Mouse (Mus musculus) adrenal gland, postnatal 14 days (tissue): ENCODE measurements around the gene Lats1. TPM values are rescaled to one million over a fixed set of nuclear protein-coding genes. Genes with fewer than 3 reads are reported as not detected.
A peak's percentile ranks its signal among the peaks of the same experiment; 100 is the strongest.
"Not testable (repeated sequence)": the region's sequence is repeated elsewhere in the genome, so short reads cannot be mapped to it uniquely, and the experiment has no call there.

ENCODE experiments used
- DNase-seq: peaks from one replicate; pipeline ENCODE4 v3.0.0; 2021; ENCODE audit warnings: mixed read lengths
- total RNA-seq: library from RNA; stranded (reverse); gene quantifications from 2 replicates; pipeline ENCODE4 v1.2.3, GENCODE M21; 2021

Lats1 gene
- total RNA-seq, 1 experiment from 2014 or later = 51.5 TPM

DNA sequence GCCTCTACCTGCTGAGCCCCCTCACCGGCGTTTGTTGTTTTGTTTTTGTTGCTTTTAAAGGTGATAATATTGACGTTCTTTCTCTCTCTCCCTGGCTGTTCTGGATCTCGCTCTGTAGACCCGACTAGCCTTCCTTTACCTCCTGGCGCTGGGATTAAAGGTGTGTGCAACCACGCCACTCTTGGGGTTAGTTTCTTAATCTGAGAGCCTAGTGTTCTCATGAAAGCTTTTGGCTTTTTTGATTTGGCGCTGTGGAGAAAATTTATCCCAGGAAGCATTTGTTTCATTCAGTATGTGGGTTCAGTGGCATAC is 45.4 kb downstream of the Lats1 start:
- peak; percentile 15 for DNase-seq

- no peak for DNase-seq
Observed at GRCm38 (mm10) chr10:7727011-7727410, 46.0 kb downstream of the Lats1 start.

GRCm38 (mm10) chr10:7731582-7731981 is 50.6 kb downstream of the Lats1 start:
- DNase-seq = no peak

DNA sequence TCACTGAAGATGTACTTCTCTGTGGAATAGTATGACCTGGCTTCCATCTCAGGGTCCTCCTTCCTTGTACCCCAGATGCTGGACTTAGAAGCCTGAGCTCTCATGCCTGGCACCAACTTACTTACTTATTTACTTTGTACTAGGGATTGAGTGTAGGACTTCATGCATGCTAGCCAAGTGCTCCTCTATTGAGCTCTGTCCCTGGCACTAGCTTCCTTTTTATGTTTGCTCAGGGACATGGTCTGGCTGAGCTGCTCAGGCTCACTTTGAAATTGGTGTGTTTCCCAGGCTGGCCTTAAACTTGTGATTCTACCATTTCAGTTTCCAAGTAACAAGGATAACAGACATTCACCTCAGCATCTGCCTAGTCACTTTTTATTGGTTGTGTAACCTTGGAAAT is 56.1 kb downstream of the Lats1 start:
- peak; percentile 9 for DNase-seq

DNA sequence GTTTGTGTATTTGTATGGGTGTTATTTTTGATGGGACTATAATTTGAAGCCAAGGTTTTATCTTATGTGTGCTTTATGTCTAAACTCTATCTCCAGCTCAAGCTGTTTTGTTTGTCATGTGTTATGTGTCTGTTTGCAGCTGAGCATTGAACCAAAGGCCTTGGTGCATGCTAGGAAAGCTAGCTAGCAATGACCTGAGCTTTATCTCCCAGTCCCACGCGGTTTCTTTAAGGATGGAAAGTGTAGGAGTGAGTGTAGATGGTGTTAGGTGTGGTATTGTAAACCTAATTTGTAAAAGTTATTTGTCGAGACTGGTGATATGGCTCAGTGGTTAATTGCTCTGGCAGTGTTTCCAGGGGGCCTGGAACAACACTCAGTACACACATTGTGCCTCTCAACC is 56.9 kb downstream of the Lats1 start:
- DNase-seq = no peak

GRCm38 (mm10) chr10:7745528-7745927 is 64.5 kb downstream of the Lats1 start:
- DNase-seq = not testable (repeated sequence)

DNA sequence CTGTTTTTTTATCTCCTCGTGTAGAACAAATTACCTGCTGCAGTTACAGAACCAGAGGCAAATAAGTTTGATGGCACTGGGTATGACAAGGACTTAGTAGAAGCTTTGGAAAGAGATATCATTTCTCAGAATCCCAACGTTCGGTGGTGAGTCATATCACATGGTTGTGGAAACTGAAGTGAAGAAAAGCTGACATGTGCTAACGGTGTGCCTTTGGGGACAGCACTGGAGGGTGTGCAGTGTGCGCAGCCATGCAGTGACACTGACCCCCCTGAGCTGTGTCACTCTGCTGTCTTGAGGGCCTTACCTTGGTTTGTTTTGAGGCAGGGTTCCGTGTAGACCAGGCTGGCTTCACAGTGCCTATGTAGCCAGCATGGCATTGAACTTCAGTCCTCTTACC is 67.7 kb downstream of the Lats1 start:
- no peak for DNase-seq

DNA sequence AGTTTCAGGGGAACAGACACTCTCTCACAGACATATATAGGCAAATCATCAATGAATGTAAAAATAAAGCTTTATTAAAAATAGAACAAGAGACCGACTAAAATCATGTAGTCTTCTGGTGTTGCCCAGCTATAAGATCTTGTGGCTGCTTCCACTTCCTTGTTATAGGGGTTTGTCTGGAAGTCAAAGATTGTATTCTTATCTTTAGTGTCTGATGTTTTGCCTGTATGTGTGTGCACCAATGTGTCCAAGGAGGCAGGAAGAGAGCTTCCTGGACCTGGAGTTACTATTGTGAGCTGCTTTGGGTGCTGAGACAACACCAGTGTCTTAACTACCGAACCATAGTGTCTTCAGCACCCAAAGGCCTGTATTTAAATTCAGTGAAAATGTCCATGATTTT is 76.5 kb downstream of the Lats1 start:
- DNase-seq = no peak

Other genes starting within 250 kb of the Lats1 start
- gene Ulbp1, start 207.6 kb upstream of the Lats1 start, total RNA-seq = 13.6 and 14.4 TPM in 2 replicates
- gene Lrp11, start 91.4 kb upstream of the Lats1 start, total RNA-seq = 14.8 and 15.2 TPM in 2 replicates
- 10.7 and 12.3 TPM in 2 replicates for gene Nup43, start 13.7 kb upstream of the Lats1 start, total RNA-seq
- 71.3 and 73.5 TPM in 2 replicates for gene Pcmt1, start 78 bp upstream of the Lats1 start, total RNA-seq
- 33.8 and 35.4 TPM in 2 replicates for gene Katna1, start 44.8 kb downstream of the Lats1 start, total RNA-seq
- 239 and 253 TPM in 2 replicates for gene Ginm1, start 111.6 kb downstream of the Lats1 start, total RNA-seq
- gene Ppil4, start 111.7 kb downstream of the Lats1 start, total RNA-seq = 27.7 and 28.3 TPM in 2 replicates
- 0.52 and 2.1 TPM in 2 replicates for gene Zc3h12d, start 151.3 kb downstream of the Lats1 start, total RNA-seq